In the genomic region with DNA sequence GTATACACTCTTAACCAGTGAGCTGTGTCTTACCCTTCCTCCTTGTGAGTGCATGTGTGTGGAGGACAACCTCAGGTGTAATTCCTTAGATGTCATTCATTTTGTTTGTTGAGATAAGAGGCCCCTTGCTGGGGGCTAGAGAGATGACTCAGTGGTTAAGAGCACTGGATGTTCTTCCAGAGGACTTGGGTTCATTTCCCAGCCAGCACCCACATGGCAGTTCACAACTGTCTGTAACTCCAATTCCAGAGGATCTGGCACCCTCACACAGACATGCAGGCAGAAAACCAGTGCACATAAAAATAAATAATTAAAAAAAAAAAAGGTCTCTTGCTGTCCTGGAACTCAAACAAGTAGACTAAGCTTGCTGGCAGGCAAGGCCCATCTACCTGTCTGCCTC, we compare ENCODE assay signal across 28 mouse cellular contexts.
"Had no signal": no experiment of that assay in that cellular context is flagged by ENCODE, and none has a peak within 500 bp of the region (broad histone marks: within the 10 kb centered on the region; RNA-seq: fewer than 3 reads in every experiment).

No protein-coding gene starts in this region.

- H3K4me1 ChIP-seq: limb, embryonic 10.5 days; limb, embryonic 12.5 days; limb, embryonic 13.5 days; limb, embryonic 15.5 days; liver, embryonic 12.5 days; liver, embryonic 13.5 days; liver, embryonic 15.5 days; lung, embryonic 15.5 days; midbrain, embryonic 10.5 days; midbrain, embryonic 12.5 days; midbrain, embryonic 13.5 days; midbrain, embryonic 15.5 days; neural tube, embryonic 12.5 days had no signal

- H3K9me3 ChIP-seq: limb, embryonic 10.5 days; limb, embryonic 12.5 days; limb, embryonic 13.5 days; limb, embryonic 15.5 days; liver, embryonic 12.5 days; liver, embryonic 13.5 days; liver, embryonic 15.5 days; lung, embryonic 15.5 days; midbrain, embryonic 10.5 days; midbrain, embryonic 12.5 days; midbrain, embryonic 13.5 days; midbrain, embryonic 15.5 days; neural tube, embryonic 12.5 days had no signal

- H3K27ac ChIP-seq: limb, embryonic 10.5 days; limb, embryonic 12.5 days; limb, embryonic 13.5 days; limb, embryonic 15.5 days; liver, embryonic 12.5 days; liver, embryonic 13.5 days; liver, embryonic 14.5 days; liver, embryonic 15.5 days; lung, embryonic 15.5 days; macrophage; midbrain, embryonic 10.5 days; midbrain, embryonic 12.5 days; midbrain, embryonic 13.5 days; midbrain, embryonic 15.5 days; neural tube, embryonic 12.5 days had no signal

- H3K36me3 ChIP-seq: limb, embryonic 12.5 days; liver, embryonic 13.5 days; liver, embryonic 15.5 days; midbrain, embryonic 15.5 days had no signal

- DNase-seq: left cerebral cortex, postnatal 4 days; liver; liver, embryonic 13.5 days; liver, postnatal 0 days; lung, adult 18-20 months; lung, adult 2 months; lung, embryonic 14.5 days; lung, postnatal 10 days; lung, postnatal 14 days; lung, postnatal 36 days; lung, postnatal 4 days; midbrain, embryonic 14.5 days had no signal

- H3K27me3 ChIP-seq: limb, embryonic 12.5 days; limb, embryonic 13.5 days; limb, embryonic 15.5 days; liver, embryonic 12.5 days; liver, embryonic 13.5 days; liver, embryonic 15.5 days; lung, embryonic 15.5 days; midbrain, embryonic 12.5 days; midbrain, embryonic 13.5 days; midbrain, embryonic 15.5 days; neural tube, embryonic 12.5 days had no signal

- H3K4me3 ChIP-seq: limb, embryonic 10.5 days; limb, embryonic 12.5 days; limb, embryonic 13.5 days; limb, embryonic 15.5 days; liver, embryonic 12.5 days; liver, embryonic 13.5 days; liver, embryonic 15.5 days; lung, embryonic 15.5 days; megakaryocyte, embryonic 14.5 days; midbrain, embryonic 10.5 days; midbrain, embryonic 12.5 days; midbrain, embryonic 13.5 days; midbrain, embryonic 15.5 days; myocyte; neural tube, embryonic 12.5 days had no signal
